Mouse (Mus musculus): ENCODE data around the gene Zbtb9.

DNA sequence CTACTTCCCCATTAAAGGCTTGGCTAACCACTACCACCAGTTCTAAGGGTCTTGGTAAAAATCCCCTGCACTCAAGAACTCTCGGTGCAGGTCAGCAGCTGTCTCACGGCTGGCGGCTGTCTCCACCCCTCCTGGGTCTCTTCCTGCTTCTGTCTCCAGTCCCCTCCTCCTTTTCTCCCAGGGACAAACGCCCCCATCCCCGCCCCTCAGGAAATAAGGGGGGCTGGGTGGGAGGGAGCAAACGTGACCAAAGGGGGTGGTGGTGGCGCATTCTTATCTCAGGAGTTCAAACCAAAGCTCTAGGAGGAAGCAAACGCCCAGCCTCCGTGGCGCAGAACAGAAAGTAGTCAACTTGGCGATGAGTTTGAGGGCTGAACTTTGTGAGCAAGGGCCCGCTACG lies 83.2 kb downstream of the Zbtb9 start:
- TF ChIP-seq POLR2A (IDR thresholded peaks at IDR 0.05; ENCODE audit: borderline replicate concordance, low read depth, low read length) (no peak), CTCF (IDR thresholded peaks at IDR 0.05; ENCODE audit: low read depth, low read length) (no peak)
